Mouse (Mus musculus) cerebellum, adult 11-12 months (tissue): ENCODE measurements at regions not wholly inside any gene's neighbourhood (a gene's known extent, or its start where the extent isn't known, plus 50 kb on each side); places are given as distances from the start of the nearest gene placed in this dataset.

Source experiments
- DNase-seq: peaks from one replicate; pipeline ENCODE4 v3.0.0; 2022

- DNase-seq, result no peak
These were observed 107.7 kb downstream of the Far1 start for GRCm38 (mm10) chr7:113621316-113621715.

GRCm38 (mm10) chr7:113621898-113622510 is 108.4 kb downstream of the Far1 start:
- no peak for DNase-seq

GRCm38 (mm10) chr7:113623296-113623695 is 109.7 kb downstream of the Far1 start:
- no peak for DNase-seq

- DNase-seq, result no peak
These were observed 110.3 kb downstream of the Far1 start for GRCm38 (mm10) chr7:113623962-113624361.

GRCm38 (mm10) chr7:113626734-113627133 is 113.1 kb downstream of the Far1 start:
- DNase-seq, result no peak

GRCm38 (mm10) chr7:113637011-113637600 is 123.5 kb downstream of the Far1 start:
- DNase-seq, result no peak

GRCm38 (mm10) chr7:113638098-113638497 is 124.5 kb downstream of the Far1 start:
- DNase-seq, result no peak

- no peak for DNase-seq
These were observed 123.3 kb upstream of the Spon1 start for GRCm38 (mm10) chr7:113642540-113642939.

GRCm38 (mm10) chr7:113650631-113651030 is 115.2 kb upstream of the Spon1 start:
- no peak for DNase-seq

- no peak for DNase-seq
These were observed 114.1 kb upstream of the Spon1 start for GRCm38 (mm10) chr7:113651696-113652095.

GRCm38 (mm10) chr7:113653130-113653529 is 112.7 kb upstream of the Spon1 start:
- peak; percentile 40 for DNase-seq

- DNase-seq, result no peak
These were observed 110.5 kb upstream of the Spon1 start for GRCm38 (mm10) chr7:113655336-113655735.

- DNase-seq, result no peak
These were observed 92.8 kb upstream of the Spon1 start for GRCm38 (mm10) chr7:113672779-113673595.

GRCm38 (mm10) chr7:113673596-113673956 is 92.2 kb upstream of the Spon1 start:
- no peak for DNase-seq

GRCm38 (mm10) chr7:113682271-113682670 is 83.5 kb upstream of the Spon1 start:
- no peak for DNase-seq

- no peak for DNase-seq
These were observed 80.4 kb upstream of the Spon1 start for GRCm38 (mm10) chr7:113685349-113685748.

GRCm38 (mm10) chr7:113686527-113686926 is 79.3 kb upstream of the Spon1 start:
- DNase-seq, result no peak

GRCm38 (mm10) chr7:113687566-113687965 is 78.2 kb upstream of the Spon1 start:
- no peak for DNase-seq

GRCm38 (mm10) chr7:113688231-113688669 is 77.5 kb upstream of the Spon1 start:
- no peak for DNase-seq

GRCm38 (mm10) chr7:113688717-113689116 is 77.1 kb upstream of the Spon1 start:
- no peak for DNase-seq

- no peak for DNase-seq
These were observed 76.7 kb upstream of the Spon1 start for GRCm38 (mm10) chr7:113689131-113689530.

GRCm38 (mm10) chr7:113691756-113692155 is 74.0 kb upstream of the Spon1 start:
- DNase-seq, result no peak

GRCm38 (mm10) chr7:113693526-113693925 is 72.3 kb upstream of the Spon1 start:
- DNase-seq, result no peak

GRCm38 (mm10) chr7:113694466-113694865 is 71.3 kb upstream of the Spon1 start:
- DNase-seq, result no peak
